Comparison of ENCODE assay signal across 8 mouse cellular contexts in the genomic region with DNA sequence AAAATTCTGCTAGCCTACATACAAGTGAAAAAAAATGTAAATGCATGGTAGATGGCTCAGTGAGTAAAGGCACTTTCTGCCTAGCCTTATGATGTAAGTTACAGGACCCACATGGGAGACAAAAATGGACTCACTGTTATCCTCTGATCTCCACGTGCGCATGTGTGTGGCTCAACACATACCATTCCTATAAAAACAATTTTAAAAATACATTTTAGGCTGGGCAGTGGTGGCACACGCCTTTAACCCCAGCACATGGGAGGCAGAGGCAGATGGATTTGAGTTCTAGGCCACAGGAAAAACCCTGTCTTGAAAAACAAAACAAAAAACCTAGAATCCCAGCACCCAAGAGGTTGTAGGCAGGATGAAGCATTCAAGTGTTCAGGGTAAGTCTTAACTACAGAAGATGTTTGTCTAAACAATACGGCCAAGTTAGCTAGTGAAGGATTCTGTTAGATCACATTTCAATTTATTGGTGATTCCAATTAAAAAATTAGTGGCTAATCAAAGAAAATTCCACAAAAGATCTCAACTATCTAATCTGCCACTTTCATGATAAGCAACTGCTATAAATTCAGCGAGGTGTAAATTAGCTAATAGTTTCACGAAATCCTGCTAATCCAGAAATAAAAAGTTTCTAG. TPM values are rescaled to one million over a fixed set of nuclear protein-coding genes. Genes with fewer than 3 reads are reported as not detected.
DNase-seq lines count a peak whose midpoint lies in the region; ATAC-seq and TF ChIP-seq lines count a peak whose summit lies in the region.

No protein-coding gene starts in this region.

- peak; percentile 35 for DNase-seq in lung, postnatal 0 days (ENCODE audit: low spot score)
- DNase-seq in lung, adult 18-20 months: no peak
- DNase-seq in thymus, adult 2 months: no peak
- DNase-seq in Muller cell, postnatal 12 days (ENCODE audit: inconsistent ontology term): no peak
- DNase-seq in adrenal gland, postnatal 4 days (ENCODE audit: low spot score in 2 of 2): no peak

- H3K27me3 ChIP-seq in lung, postnatal 0 days (replicated peaks; ENCODE audit: insufficient read depth, low read length): no peaks in the 10 kb centered on the region
- no peaks in the 10 kb centered on the region for H3K27me3 ChIP-seq in limb, embryonic 12.5 days
- no peaks in the 10 kb centered on the region for H3K27me3 ChIP-seq in stomach, embryonic 14.5 days (ENCODE audit: control insufficient read depth, insufficient read depth, low read length)
- no peaks in the 10 kb centered on the region for H3K27me3 ChIP-seq in thymus, adult 2 months (ENCODE audit: control insufficient read depth, insufficient read depth, low read length)

- TF ChIP-seq EP300 in lung, postnatal 0 days (IDR thresholded peaks at IDR 0.05): no peak

- no peak for ATAC-seq in lung, postnatal 0 days
- no peak for ATAC-seq in limb, embryonic 12.5 days (ENCODE audit: insufficient number of reproducible peaks, insufficient read depth, low FRiP score, low TSS enrichment, low read depth)
- no peak for ATAC-seq in stomach, embryonic 14.5 days (ENCODE audit: insufficient number of reproducible peaks, insufficient read depth, low FRiP score, low read depth)

- WGBS in lung, postnatal 0 days: 23% methylated on average over 6 of the region's 6 CpGs
- WGBS in limb, embryonic 12.5 days: 25% methylated on average over 6 of the region's 6 CpGs
- WGBS in stomach, embryonic 14.5 days: 21% methylated on average over 6 of the region's 6 CpGs
- 35% methylated on average over 6 of the region's 6 CpGs for WGBS in thymus, adult 2 months

- H3K4me3 ChIP-seq in lung, postnatal 0 days (ENCODE audit: low read depth, low read length): peak overlapping the region; percentile 98
- H3K4me3 ChIP-seq in embryonic fibroblast, embryonic 13.5 days (ENCODE audit: insufficient read depth, low read length): peak overlapping the region; percentile 39
- H3K4me3 ChIP-seq in limb, embryonic 12.5 days (replicated peaks): peak overlapping the region; percentile 98
- H3K4me3 ChIP-seq in stomach, embryonic 14.5 days (ENCODE audit: low read depth, low read length): peak overlapping the region; percentile 100
- no peak overlapping the region for H3K4me3 ChIP-seq in thymus, adult 2 months (ENCODE audit: control insufficient read depth, insufficient read depth, low read length)

- H3K9me3 ChIP-seq in lung, postnatal 0 days (ENCODE audit: low read length): no peaks in the 10 kb centered on the region
- no peaks in the 10 kb centered on the region for H3K9me3 ChIP-seq in limb, embryonic 12.5 days
- H3K9me3 ChIP-seq in stomach, embryonic 14.5 days (ENCODE audit: control insufficient read depth, low read depth, low read length): no peaks in the 10 kb centered on the region

- no peak overlapping the region; the same call in 1 of the 2 replicates for H3K9ac ChIP-seq in lung, postnatal 0 days (replicated peaks; ENCODE audit: low read depth)
- H3K9ac ChIP-seq in limb, embryonic 12.5 days (replicated peaks): no peak overlapping the region
- H3K9ac ChIP-seq in stomach, embryonic 14.5 days (replicated peaks; ENCODE audit: low read depth, low read length): peak overlapping the region; percentile 100

- H3K4me2 ChIP-seq in lung, postnatal 0 days (replicated peaks; ENCODE audit: low read depth, low read length): peak overlapping the region; percentile 68
- peak overlapping the region; percentile 83 for H3K4me2 ChIP-seq in limb, embryonic 12.5 days
- peak overlapping the region; percentile 43 for H3K4me2 ChIP-seq in stomach, embryonic 14.5 days (replicated peaks; ENCODE audit: low read depth, low read length)

- no peak for TF ChIP-seq CTCF in lung, postnatal 0 days (IDR thresholded peaks at IDR 0.05)
- TF ChIP-seq CTCF in embryonic fibroblast, embryonic 13.5 days (IDR thresholded peaks at IDR 0.05; ENCODE audit: borderline replicate concordance, insufficient read depth, low read length): no peak
- no peak for TF ChIP-seq CTCF in thymus, adult 2 months (IDR thresholded peaks at IDR 0.05; ENCODE audit: borderline replicate concordance, control insufficient read depth, extremely low read depth, insufficient read depth, low read length, poor library complexity)

- TF ChIP-seq POLR2A in embryonic fibroblast, embryonic 13.5 days (IDR thresholded peaks at IDR 0.05; ENCODE audit: low read depth, low read length): no peak
- no peak for TF ChIP-seq POLR2A in thymus, adult 2 months (IDR thresholded peaks at IDR 0.05; ENCODE audit: control insufficient read depth, extremely low read depth, insufficient read depth, low read length, poor library complexity)

- H3K36me3 ChIP-seq in lung, postnatal 0 days (ENCODE audit: insufficient read depth, low read length): no peaks in the 10 kb centered on the region
- peaks cover 12% of the 10 kb centered on the region; the same call in 1 of the 2 replicates for H3K36me3 ChIP-seq in limb, embryonic 12.5 days
- no peaks in the 10 kb centered on the region for H3K36me3 ChIP-seq in stomach, embryonic 14.5 days (ENCODE audit: control insufficient read depth, insufficient read depth, low read length)
- H3K36me3 ChIP-seq in thymus, adult 2 months (ENCODE audit: control insufficient read depth, insufficient read depth, low read length): no peaks in the 10 kb centered on the region

- H3K4me1 ChIP-seq in lung, postnatal 0 days (ENCODE audit: insufficient read depth, low read depth, low read length): peaks cover 18% of the 10 kb centered on the region; the same call in 1 of the 2 replicates
- H3K4me1 ChIP-seq in embryonic fibroblast, embryonic 13.5 days (ENCODE audit: control insufficient read depth, insufficient read depth, low read length): no peaks in the 10 kb centered on the region; the same call in 1 of the 2 replicates
- H3K4me1 ChIP-seq in limb, embryonic 12.5 days (replicated peaks): peaks cover 21% of the 10 kb centered on the region
- peaks cover 14% of the 10 kb centered on the region for H3K4me1 ChIP-seq in stomach, embryonic 14.5 days (ENCODE audit: control insufficient read depth, insufficient read depth, low read length)
- 0 out of 2 replicates have a peak, but pooled peaks cover 4% of the 10 kb centered on the region for H3K4me1 ChIP-seq in thymus, adult 2 months (replicated peaks; ENCODE audit: control insufficient read depth, insufficient read depth, low read length)

- peak overlapping the region; percentile 100 for H3K27ac ChIP-seq in lung, postnatal 0 days (ENCODE audit: low read length)
- peak overlapping the region; percentile 60; the same call in 1 of the 2 replicates for H3K27ac ChIP-seq in embryonic fibroblast, embryonic 13.5 days (ENCODE audit: insufficient read depth, low read length)
- peak overlapping the region; percentile 100; the same call in 1 of the 2 replicates for H3K27ac ChIP-seq in limb, embryonic 12.5 days
- H3K27ac ChIP-seq in stomach, embryonic 14.5 days (ENCODE audit: low read length): peak overlapping the region; percentile 100
- H3K27ac ChIP-seq in thymus, adult 2 months (ENCODE audit: control insufficient read depth, insufficient read depth, low read length): no peak overlapping the region

RNA-seq across cellular contexts. Expression of gene Setd2, which starts 1.1 kb away (rescaled TPM):
- polyA plus RNA-seq in lung, postnatal 0 days (2015; fragmentation: Nextera tagmentation; extraction: Ambion mirVana): 22.0 and 24.0 TPM in 2 replicates
- polyA plus RNA-seq in embryonic fibroblast, embryonic 13.5 days (2011; ENCODE audit: insufficient read length, low read depth, missing spikeins): 61.3 and 65.7 TPM in 2 replicates
- polyA plus RNA-seq in limb, embryonic 12.5 days (2016; fragmentation: Nextera tagmentation; extraction: Ambion mirVana): 46.4 and 51.2 TPM in 2 replicates
- polyA plus RNA-seq in stomach, embryonic 14.5 days (2014; fragmentation: Nextera tagmentation; extraction: Ambion mirVana): 59.6 and 61.7 TPM in 2 replicates
- polyA plus RNA-seq in thymus, adult 2 months (2012; rRNA removed): 78.1 and 85.6 TPM in 2 replicates
- total RNA-seq in adrenal gland, postnatal 4 days (2021): 100 to 1,000 TPM in 1 of 2 experiments, 10 to 100 TPM in 1; 97.0 to 102 TPM

RNA-seq across cellular contexts. Expression of gene Kif9, which starts 54.5 kb away (rescaled TPM):
- 3.4 TPM in 2 replicates for polyA plus RNA-seq in lung, postnatal 0 days (2015; fragmentation: Nextera tagmentation; extraction: Ambion mirVana)
- polyA plus RNA-seq in embryonic fibroblast, embryonic 13.5 days (2011; ENCODE audit: insufficient read length, low read depth, missing spikeins): 1.6 and 1.7 TPM in 2 replicates
- polyA plus RNA-seq in limb, embryonic 12.5 days (2016; fragmentation: Nextera tagmentation; extraction: Ambion mirVana): 1.6 TPM in 2 replicates
- 0.72 and 1.0 TPM in 2 replicates for polyA plus RNA-seq in stomach, embryonic 14.5 days (2014; fragmentation: Nextera tagmentation; extraction: Ambion mirVana)
- polyA plus RNA-seq in thymus, adult 2 months (2012; rRNA removed): 0.90 and 1.6 TPM in 2 replicates
- total RNA-seq in adrenal gland, postnatal 4 days (2021): under 1 TPM; 0.76 to 0.95 TPM

RNA-seq across cellular contexts. Expression of gene Klhl18, which starts 54.8 kb away (rescaled TPM):
- polyA plus RNA-seq in lung, postnatal 0 days (2015; fragmentation: Nextera tagmentation; extraction: Ambion mirVana): 4.1 and 4.5 TPM in 2 replicates
- 10.6 and 11.4 TPM in 2 replicates for polyA plus RNA-seq in embryonic fibroblast, embryonic 13.5 days (2011; ENCODE audit: insufficient read length, low read depth, missing spikeins)
- polyA plus RNA-seq in limb, embryonic 12.5 days (2016; fragmentation: Nextera tagmentation; extraction: Ambion mirVana): 7.8 and 9.6 TPM in 2 replicates
- 10.7 and 10.9 TPM in 2 replicates for polyA plus RNA-seq in stomach, embryonic 14.5 days (2014; fragmentation: Nextera tagmentation; extraction: Ambion mirVana)
- polyA plus RNA-seq in thymus, adult 2 months (2012; rRNA removed): 19.0 and 21.2 TPM in 2 replicates
- total RNA-seq in adrenal gland, postnatal 4 days (2021): 10 to 100 TPM; 11.2 to 12.0 TPM
